Mouse (Mus musculus): Measurements from ENCODE around the gene Hcfc1r1.

The Hcfc1r1 gene

GRCm38 (mm10) chr17:23673424-23674073, at the start of gene Hcfc1r1, which contains the start of gene Thoc6:
Hcfc1r1 (plus strand) TSS chr17:23673596.
Thoc6 (minus strand) TSS chr17:23673882.
- in situ Hi-C loops (cut with MboI, MseI) = no loop called here

DNA sequence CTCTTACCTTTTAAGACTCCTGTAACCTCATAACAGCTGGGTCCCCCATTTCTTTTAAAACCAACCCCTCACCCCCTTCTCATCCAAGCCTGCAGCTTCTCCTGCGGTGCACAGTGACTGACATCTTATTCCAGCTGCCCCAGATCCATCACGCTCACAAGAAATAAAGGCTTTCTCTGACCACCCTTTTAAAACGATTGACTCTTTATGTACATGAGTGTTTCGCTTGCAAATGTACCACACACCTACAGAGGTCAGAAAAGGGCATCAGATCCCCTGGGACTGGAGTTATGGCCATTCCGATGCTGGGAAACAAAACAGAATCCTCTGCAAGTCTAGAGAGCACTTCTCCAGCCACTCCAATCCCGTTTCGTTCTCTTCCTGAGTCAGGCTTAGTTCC, 45.6 kb upstream of the Hcfc1r1 start:
- in situ Hi-C loops (cut with MboI, MseI) = loop anchor here in 1 of 2 experiments (10.0 kb wide), 1 partner anchor 243 kb away; the partner anchor contains the start of gene Vmn2r116

DNA sequence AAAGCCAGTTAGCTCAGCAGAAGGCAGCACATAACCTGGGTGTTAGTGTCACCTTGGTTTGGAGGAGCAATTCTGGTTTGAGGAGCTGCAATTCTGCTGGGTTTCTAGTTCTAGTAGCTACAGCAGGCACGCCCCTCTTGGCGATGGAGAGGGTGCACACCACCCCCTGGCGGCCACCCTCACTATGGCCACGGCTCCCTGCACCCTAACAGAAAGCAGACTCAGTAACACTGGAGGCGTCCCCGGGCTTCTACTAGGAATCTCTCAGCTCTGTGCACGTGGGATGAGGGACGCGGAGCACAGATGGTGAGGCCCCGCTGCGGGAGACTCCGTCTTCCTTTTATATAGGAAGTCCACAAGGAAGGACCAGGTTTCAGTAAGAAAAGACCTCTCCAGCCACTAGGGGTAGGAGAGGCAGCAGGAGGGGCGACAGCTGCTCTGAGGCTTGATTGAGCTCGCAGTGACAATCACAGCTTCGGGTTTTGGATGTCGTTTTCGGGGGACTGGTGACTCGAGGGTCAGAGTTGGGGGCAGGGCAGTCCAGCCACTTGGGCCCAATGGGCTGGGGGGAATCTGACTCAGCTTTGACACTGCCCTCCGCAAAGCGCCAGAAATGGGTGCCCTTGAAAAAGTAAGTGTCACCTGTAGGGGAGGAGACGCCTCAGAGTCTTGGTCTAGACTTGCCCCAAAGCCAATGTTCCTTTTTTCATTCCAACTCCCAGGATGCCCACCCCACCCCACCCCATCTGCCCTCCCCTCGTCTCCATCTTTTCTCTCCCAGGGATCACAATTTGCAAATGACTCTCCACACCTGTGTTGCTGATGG, 43.0 kb upstream of the Hcfc1r1 start:
- in situ Hi-C loops (cut with MboI, MseI) = no loop called here

GRCm38 (mm10) chr17:23631241-23631640, 42.2 kb upstream of the Hcfc1r1 start:
- in situ Hi-C loops (cut with MboI, MseI) = no loop called here

- in situ Hi-C loops (cut with MboI, MseI) = no loop called here
Measured at GRCm38 (mm10) chr17:23644613-23645495, 28.5 kb upstream of the Hcfc1r1 start, which contains the start of gene Mmp25. Mmp25 (minus strand) TSS chr17:23645277.

GRCm38 (mm10) chr17:23645894-23646293, 27.5 kb upstream of the Hcfc1r1 start:
- in situ Hi-C loops (cut with MboI, MseI) = no loop called here

- in situ Hi-C loops (cut with MboI, MseI) = no loop called here
Measured at GRCm38 (mm10) chr17:23651363-23651762, 22.0 kb upstream of the Hcfc1r1 start.

- in situ Hi-C loops (cut with MboI, MseI) = no loop called here
Measured at GRCm38 (mm10) chr17:23653324-23653723, 20.1 kb upstream of the Hcfc1r1 start.

DNA sequence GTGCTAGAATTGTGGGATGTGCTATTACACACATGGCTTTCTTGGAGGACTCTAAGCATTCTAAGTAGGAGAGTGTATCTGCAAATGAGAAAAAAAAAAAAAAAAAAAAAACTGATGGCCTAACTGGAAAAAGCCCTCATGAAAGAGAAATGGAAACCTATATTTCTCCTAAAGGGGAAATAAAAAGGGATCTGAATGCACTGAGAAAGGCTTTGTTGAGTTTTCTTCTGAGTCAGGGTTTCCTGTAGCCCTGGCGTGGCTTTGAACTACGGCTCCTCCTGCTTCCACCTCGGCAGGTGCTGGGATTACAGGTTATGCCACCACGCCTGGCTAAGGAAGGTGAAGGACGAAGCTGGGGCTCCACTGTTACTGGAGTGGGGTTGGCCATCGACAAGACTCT, 19.4 kb upstream of the Hcfc1r1 start:
- in situ Hi-C loops (cut with MboI, MseI) = no loop called here

GRCm38 (mm10) chr17:23654410-23654809, 19.0 kb upstream of the Hcfc1r1 start:
- in situ Hi-C loops (cut with MboI, MseI) = no loop called here

DNA sequence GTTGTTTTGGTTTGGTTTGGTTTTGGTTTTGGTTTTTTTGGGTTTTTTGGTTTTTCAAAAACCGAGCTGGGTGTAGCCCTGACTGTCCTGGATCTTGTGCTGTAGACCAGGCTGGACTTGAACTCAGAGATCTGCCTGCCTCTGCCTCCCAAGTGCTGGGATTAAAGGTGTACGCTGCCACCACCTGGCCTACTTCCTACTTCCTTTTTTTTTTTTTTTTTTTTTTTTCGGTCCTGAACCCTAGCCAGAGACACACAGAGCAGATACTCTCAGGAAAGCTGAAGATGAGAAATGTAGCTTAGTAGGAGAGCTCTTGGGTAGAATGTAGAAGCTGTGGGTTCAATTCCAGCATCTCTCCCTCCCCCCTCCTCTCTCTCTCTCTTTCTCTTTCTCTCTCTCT, 14.9 kb upstream of the Hcfc1r1 start:
- in situ Hi-C loops (cut with MboI, MseI) = no loop called here

DNA sequence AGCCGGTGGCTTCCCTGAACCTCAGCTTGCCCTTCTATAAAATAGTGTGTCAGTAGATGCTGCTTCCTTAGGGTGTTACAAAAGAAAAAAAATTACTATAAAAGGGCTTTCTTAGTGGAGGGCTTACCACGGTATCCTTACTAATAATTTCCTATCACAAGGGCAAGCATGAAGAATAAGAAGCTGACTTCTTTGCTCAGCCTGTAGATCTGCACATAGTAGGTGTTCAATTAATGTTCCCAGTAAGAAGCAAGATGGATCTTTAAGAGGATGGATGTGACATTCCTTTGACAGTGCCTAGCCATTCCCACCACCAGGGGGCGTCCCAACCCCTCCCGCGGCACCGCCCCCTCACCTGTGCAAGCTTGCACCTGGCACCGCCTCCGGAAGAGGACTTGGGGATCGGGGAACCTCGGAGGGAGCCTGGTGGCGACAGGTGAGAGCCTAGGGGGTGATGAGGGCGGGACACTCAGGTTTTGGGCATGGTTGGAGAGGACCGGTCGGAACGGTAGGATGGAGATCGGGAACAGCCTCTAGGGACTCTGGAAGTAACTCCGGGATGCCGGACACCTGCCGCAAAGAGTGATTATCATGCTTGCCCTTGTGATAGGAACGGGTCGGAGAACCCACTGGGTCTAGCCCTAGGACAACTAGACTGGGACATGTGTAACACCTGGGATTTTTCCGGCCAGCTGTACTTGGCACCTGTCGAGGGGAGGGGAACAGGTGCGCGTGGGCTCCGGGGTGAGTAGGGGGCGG, 13.1 kb upstream of the Hcfc1r1 start, which contains the start of gene Bicdl2:
TSS of gene Bicdl2 (plus strand) at position 390 of the 759 bp plus-strand sequence.
- in situ Hi-C loops (cut with MboI, MseI) = no loop called here

DNA sequence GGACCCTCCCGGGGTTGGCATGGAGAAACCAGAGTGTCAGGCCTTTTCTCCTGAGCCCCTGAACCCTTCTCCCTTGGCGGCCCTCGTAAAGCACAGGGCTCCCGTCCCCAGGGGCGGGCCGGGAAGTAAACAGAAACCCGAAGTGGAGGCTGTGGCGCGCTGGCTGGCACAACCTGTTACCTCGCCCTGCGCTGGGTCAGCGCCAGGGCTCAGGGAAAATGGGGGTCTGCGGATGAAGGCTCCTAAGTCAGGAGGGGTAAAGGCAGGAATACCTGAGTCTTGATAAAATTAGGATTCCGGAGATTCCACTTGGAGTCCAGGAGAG, 12.6 kb upstream of the Hcfc1r1 start:
- in situ Hi-C loops (cut with MboI, MseI) = no loop called here

DNA sequence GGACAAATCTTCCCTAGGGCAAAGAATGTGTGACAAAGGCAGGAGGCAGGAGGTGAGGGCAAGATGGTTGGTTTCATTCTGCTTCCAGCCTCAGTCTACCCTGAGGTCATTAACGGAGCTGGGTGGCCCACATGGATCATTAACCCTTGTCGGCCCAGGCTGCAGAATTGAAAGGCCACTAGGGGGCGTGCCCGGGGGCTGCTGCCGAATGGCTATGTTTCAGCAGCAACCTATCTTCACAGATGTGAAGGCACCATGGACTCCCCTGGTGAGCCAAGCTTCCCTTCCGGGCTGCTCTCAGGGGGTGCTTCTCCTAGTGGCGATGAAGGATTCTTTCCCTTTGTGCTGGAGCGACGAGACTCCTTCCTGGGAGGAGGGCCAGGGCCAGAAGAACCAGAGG, 11.9 kb upstream of the Hcfc1r1 start:
- in situ Hi-C loops (cut with MboI, MseI) = no loop called here

GRCm38 (mm10) chr17:23664556-23665021, 8.8 kb upstream of the Hcfc1r1 start:
- in situ Hi-C loops (cut with MboI, MseI) = loop anchor here (5.0 kb wide), 1 partner anchor 43 kb away; no protein-coding TSS in a partner anchor

DNA sequence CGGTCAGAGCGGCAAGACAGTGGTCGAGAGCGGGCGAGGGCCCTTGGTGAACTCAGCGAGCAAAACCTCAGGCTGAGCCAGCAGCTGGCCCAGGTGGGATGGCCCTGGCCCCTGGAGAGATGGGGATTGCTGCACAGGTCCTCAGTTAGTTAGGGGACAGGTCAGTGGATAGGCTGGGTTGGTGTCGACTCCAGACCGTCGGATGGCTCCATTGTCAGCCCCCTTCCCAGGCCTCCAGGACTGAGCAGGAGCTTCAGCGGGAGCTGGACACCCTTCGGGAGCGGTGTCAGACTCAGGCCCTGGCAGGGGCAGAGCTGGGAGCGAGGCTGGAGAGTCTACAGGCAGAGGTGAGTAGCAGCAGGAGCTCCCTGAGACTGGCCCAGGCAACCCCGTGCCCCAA, 7.9 kb upstream of the Hcfc1r1 start:
- in situ Hi-C loops (cut with MboI, MseI) = loop anchor here (5.0 kb wide), 1 partner anchor 42 kb away; no protein-coding TSS in a partner anchor

DNA sequence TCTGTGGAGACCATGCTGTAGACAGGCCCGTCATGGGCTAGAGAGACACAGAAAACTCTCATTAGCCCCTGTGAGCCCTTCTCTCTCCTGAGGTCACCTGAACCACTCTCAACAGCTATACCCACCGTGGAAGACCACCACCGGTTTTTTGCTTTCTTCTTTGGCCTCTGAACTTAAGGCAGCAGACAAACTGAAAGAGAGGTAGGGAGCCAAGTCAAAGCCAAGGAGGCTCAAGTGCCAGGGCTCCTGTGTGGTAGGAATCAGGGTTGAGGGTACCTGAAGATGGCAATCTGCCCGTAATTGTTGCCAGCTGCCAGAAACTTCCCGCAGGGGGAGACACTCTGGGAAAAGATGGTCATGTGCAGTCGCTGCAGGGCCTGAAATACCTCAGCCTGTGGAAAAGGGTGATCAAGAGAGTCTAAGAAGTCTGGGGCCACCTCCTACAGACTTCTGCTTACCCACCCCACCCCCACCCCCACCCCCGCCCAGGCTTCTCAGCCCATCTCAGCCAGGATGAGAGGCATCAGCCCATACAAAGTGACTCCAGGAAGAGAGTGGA, 2.8 kb upstream of the Hcfc1r1 start:
- in situ Hi-C loops (cut with MboI, MseI) = no loop called here

GRCm38 (mm10) chr17:23671519-23671918, 1.9 kb upstream of the Hcfc1r1 start:
- in situ Hi-C loops (cut with MboI, MseI) = no loop called here

- in situ Hi-C loops (cut with MboI, MseI) = no loop called here
Measured at GRCm38 (mm10) chr17:23672761-23673160, 635 bp upstream of the Hcfc1r1 start.

GRCm38 (mm10) chr17:23674271-23674952, 1.0 kb downstream of the Hcfc1r1 start:
- in situ Hi-C loops (cut with MboI, MseI) = no loop called here

All from T-helper 17 cell (primary cell).